Mouse (Mus musculus) megakaryocyte, embryonic 14.5 days (primary cell): ENCODE results near the gene 4933430I17Rik. TPM values are rescaled to one million over a fixed set of nuclear protein-coding genes. Genes with fewer than 3 reads are reported as not detected.

Experiments
- H3K27me3 ChIP-seq: replicated peaks from 2 replicates; pipeline ENCODE3; 2012; ENCODE audit warnings: inconsistent platforms
- H3K36me3 ChIP-seq: replicated peaks from 2 replicates; pipeline ENCODE3; 2012; ENCODE audit warnings: low read length, inconsistent platforms, mixed read lengths
- H3K4me1 ChIP-seq: 2 replicates; pipeline ENCODE4 v1.6.1; 2012; ENCODE audit warnings: inconsistent platforms
- H3K4me3 ChIP-seq: replicated peaks from 2 replicates; pipeline ENCODE3; 2012; ENCODE audit warnings: moderate library complexity, mild to moderate bottlenecking, inconsistent platforms
- H3K9me3 ChIP-seq: 2 replicates; pipeline ENCODE4 v1.6.1; 2012; ENCODE audit warnings: inconsistent platforms
- FLI1 ChIP-seq: IDR thresholded peaks from 2 replicates; pipeline ENCODE4 v1.6.1; 2012; ENCODE audit warnings: low read length, inconsistent platforms, mixed read lengths
- GATA1 ChIP-seq: IDR thresholded peaks from 3 replicates; pipeline ENCODE4 v1.6.1; 2012; ENCODE audit warnings: mixed read lengths, low read length, inconsistent platforms, borderline replicate concordance
- polyA plus RNA-seq: library from polyadenylated mRNA; stranded (reverse); fragments of >175 nt; gene quantifications from 2 replicates; pipeline ENCODE4 v1.2.3, GENCODE M21; 2012; ENCODE audit warnings: low replicate concordance; ENCODE audit not compliant: insufficient read depth

4933430I17Rik gene
- polyA plus RNA-seq, 1 experiment: not detected

- Histone ChIP-seq H3K9me3 (no peaks in the 10 kb centered on the region), H3K4me1 (peaks cover 74% of the 10 kb centered on the region), H3K27me3 (no peaks in the 10 kb centered on the region), H3K4me3 (no peak overlapping the region), H3K36me3 (peaks cover 22% of the 10 kb centered on the region)
- TF ChIP-seq FLI1 (no peak), GATA1 (no peak)
These were observed 7.4 kb upstream of the 4933430I17Rik start for GRCm38 (mm10) chr4:62517538-62518415.

GRCm38 (mm10) chr4:62518416-62519121, 6.6 kb upstream of the 4933430I17Rik start:
- no peak for TF ChIP-seq FLI1
- TF ChIP-seq GATA1: no peak
- H3K4me1 ChIP-seq: peaks cover 79% of the 10 kb centered on the region
- H3K4me3 ChIP-seq: peak overlapping the region; percentile 91
- H3K9me3 ChIP-seq: no peaks in the 10 kb centered on the region
- H3K36me3 ChIP-seq: peaks cover 18% of the 10 kb centered on the region
- no peaks in the 10 kb centered on the region for H3K27me3 ChIP-seq

GRCm38 (mm10) chr4:62519122-62519848, 5.9 kb upstream of the 4933430I17Rik start:
- no peaks in the 10 kb centered on the region for H3K9me3 ChIP-seq
- H3K4me3 ChIP-seq: peak overlapping the region; percentile 91
- no peaks in the 10 kb centered on the region for H3K27me3 ChIP-seq
- H3K4me1 ChIP-seq: peaks cover 80% of the 10 kb centered on the region
- no peak for TF ChIP-seq FLI1
- TF ChIP-seq GATA1: no peak
- peaks cover 15% of the 10 kb centered on the region for H3K36me3 ChIP-seq

DNA sequence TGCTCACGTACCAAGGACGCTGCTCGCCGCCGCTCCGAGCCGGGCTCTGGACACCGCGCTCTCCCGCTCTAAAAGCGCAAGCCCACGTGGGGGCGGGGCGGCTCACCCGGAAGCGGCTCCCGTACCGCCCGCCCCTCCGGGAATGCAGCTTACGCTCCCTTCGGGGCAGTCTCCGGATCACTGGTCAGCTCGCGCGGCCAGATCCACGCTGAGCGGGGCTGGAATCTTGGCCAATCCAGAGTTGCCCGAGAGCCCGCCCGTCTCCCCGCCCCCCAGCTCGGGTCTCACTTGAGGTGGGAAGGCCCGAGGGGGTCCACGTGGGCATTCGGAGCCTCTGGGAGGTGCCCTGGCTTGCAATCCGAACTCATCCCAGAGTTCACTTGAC, 5.3 kb upstream of the 4933430I17Rik start, which contains the start of gene Alad:
Alad (minus strand) TSS at position 70 of the 385 bp plus-strand sequence.
- peaks cover 83% of the 10 kb centered on the region for H3K4me1 ChIP-seq
- no peaks in the 10 kb centered on the region for H3K9me3 ChIP-seq
- H3K36me3 ChIP-seq: peaks cover 15% of the 10 kb centered on the region

DNA sequence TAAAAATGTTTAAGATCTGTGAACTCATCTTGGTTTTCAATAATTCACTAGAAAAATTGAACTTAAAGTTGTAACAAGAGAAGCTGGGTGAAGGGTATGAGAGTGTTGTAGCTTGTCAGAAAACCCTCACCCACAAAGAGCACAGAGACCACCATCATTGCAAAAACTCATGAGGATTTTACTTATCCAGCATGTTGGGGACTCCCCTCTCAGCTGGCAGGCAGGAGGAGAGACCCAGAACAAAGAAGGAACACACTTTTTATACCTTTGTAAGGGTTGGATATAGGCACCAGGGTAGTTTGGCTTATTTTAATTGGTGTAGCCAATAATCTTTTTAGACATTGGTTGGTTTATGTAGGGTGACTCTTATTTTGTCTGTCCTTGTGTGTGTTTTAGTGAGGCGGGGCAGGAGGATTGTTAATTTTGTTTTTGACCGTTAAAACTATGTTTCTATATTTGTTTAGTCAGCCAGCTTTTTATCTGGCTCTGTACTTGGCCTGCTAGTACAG, 4.2 kb upstream of the 4933430I17Rik start:
- H3K9me3 ChIP-seq: no peaks in the 10 kb centered on the region

More for the DNA sequence above, 5.3 kb upstream of the 4933430I17Rik start, which contains the start of gene Alad:
- TF ChIP-seq GATA1 (no peak), FLI1 (no peak)
- Histone ChIP-seq H3K27me3 (no peaks in the 10 kb centered on the region), H3K4me3 (peak within 1 kb of the TSS; percentile 91)

DNA sequence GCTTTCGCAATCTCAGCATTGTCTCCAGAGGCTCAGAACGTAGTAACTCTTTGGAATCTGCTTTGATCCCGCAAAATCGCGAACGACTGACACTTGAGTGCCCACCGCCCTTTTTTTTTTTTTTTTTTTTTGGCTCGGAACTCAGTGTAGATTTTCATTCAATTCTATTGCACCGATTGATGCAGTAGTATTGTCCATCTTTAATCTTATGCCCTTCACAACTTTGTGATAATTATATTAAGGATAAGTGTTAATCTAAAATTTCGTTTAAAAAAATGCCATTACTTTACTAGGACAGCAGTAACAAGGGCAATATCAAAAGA, 281 bp downstream of the 4933430I17Rik start:
- Histone ChIP-seq H3K27me3 (peaks cover 5% of the 10 kb centered on the region), H3K4me1 (peaks cover 48% of the 10 kb centered on the region), H3K36me3 (peaks cover 15% of the 10 kb centered on the region), H3K4me3 (peak overlapping the region; percentile 96), H3K9me3 (no peaks in the 10 kb centered on the region)
- no peak for TF ChIP-seq FLI1
- TF ChIP-seq GATA1: no peak

More for the DNA sequence above, 4.2 kb upstream of the 4933430I17Rik start:
- Histone ChIP-seq H3K27me3 (no peaks in the 10 kb centered on the region), H3K4me1 (peaks cover 72% of the 10 kb centered on the region), H3K36me3 (peaks cover 15% of the 10 kb centered on the region), H3K4me3 (no peak overlapping the region)
- TF ChIP-seq FLI1 (no peak), GATA1 (no peak)

- H3K27me3 ChIP-seq: peaks cover 9% of the 10 kb centered on the region
- H3K36me3 ChIP-seq: peaks cover 15% of the 10 kb centered on the region
- peaks cover 49% of the 10 kb centered on the region for H3K4me1 ChIP-seq
- no peaks in the 10 kb centered on the region for H3K9me3 ChIP-seq
- TF ChIP-seq GATA1 (no peak), FLI1 (no peak)
- no peak overlapping the region for H3K4me3 ChIP-seq
These were observed 1.1 kb downstream of the 4933430I17Rik start for GRCm38 (mm10) chr4:62526256-62526655.

GRCm38 (mm10) chr4:62527655-62528054, 2.5 kb downstream of the 4933430I17Rik start:
- Histone ChIP-seq H3K4me3 (peak overlapping the region; percentile 54), H3K27me3 (peaks cover 17% of the 10 kb centered on the region), H3K9me3 (no peaks in the 10 kb centered on the region), H3K4me1 (peaks cover 43% of the 10 kb centered on the region), H3K36me3 (peaks cover 9% of the 10 kb centered on the region)
- TF ChIP-seq GATA1 (no peak), FLI1 (no peak)

DNA sequence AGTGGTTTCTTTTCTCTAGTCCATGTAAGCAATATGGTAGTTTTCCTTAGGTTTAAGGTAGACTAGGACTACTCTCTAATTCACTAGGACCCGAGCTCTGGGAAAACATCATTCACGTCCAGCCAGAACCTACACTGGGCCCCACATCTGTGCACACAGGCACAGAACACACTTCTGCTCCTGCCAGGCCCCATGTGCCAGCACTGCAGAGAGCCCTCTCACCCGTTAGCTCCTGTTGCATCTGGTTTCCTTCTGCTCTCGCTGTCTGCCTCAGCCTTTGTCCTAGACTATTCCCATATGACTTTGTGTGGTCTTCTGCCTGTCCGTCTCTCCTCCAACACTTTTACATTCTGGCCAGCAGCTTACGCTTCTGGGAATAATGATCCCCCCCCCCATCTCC, 8.6 kb downstream of the 4933430I17Rik start:
- no peak for TF ChIP-seq FLI1
- no peak for TF ChIP-seq GATA1
- Histone ChIP-seq H3K27me3 (peaks cover 27% of the 10 kb centered on the region), H3K36me3 (no peaks in the 10 kb centered on the region), H3K4me1 (peaks cover 14% of the 10 kb centered on the region), H3K4me3 (no peak overlapping the region), H3K9me3 (no peaks in the 10 kb centered on the region)
